Mouse (Mus musculus): ENCODE measurements around the gene Gja3. TPM values are rescaled to one million over a fixed set of nuclear protein-coding genes. Genes with fewer than 3 reads are reported as not detected.
"Not testable (repeated sequence)": the region's sequence is repeated elsewhere in the genome, so short reads cannot be mapped to it uniquely, and the experiment has no call there.

Gja3 gene
- polyA plus RNA-seq, 2 experiments: not detected

GRCm38 (mm10) chr14:57018436-57018835 is 39.5 kb downstream of the Gja3 start:
- Histone ChIP-seq H3K4me3 (ENCODE audit: insufficient read depth in 1 of 2, low read depth in 2 of 2, low read length in 2 of 2) (no peak overlapping the region), H3K4me1 (replicated peaks; ENCODE audit: control insufficient read depth in 2 of 2, insufficient read depth in 2 of 2, low read length in 1 of 2) (no peaks in the 10 kb centered on the region), H3K36me3 (replicated peaks; ENCODE audit: control insufficient read depth, insufficient read depth, low read depth) (no peaks in the 10 kb centered on the region), H3K9me3 (ENCODE audit: control insufficient read depth, low read length) (no peaks in the 10 kb centered on the region), H3K27me3 (ENCODE audit: control insufficient read depth, insufficient read depth, low read length) (no peaks in the 10 kb centered on the region), H3K4me2 (ENCODE audit: low read depth) (no peak overlapping the region), H3K9ac (replicated peaks) (no peak overlapping the region), H3K27ac (no peak overlapping the region)
- TF ChIP-seq CTCF (IDR thresholded peaks at IDR 0.05; ENCODE audit: low read depth): no peak
- TF ChIP-seq EP300 (IDR thresholded peaks at IDR 0.05; ENCODE audit: low read depth): no peak
- no peak for DNase-seq (ENCODE audit: low read depth in 3 of 3, low spot score in 3 of 3)
- 60% methylated on average over 2 of the region's 2 CpGs for WGBS (ENCODE audit: insufficient replicate concordance)
- ATAC-seq (ENCODE audit: insufficient read depth): no peak

- not testable (repeated sequence) for DNase-seq (ENCODE audit: low read depth in 3 of 3, low spot score in 3 of 3); ATAC-seq (ENCODE audit: insufficient read depth); H3K27me3 ChIP-seq (ENCODE audit: control insufficient read depth, insufficient read depth, low read length)
Measured at GRCm38 (mm10) chr14:57016806-57017205, 41.1 kb downstream of the Gja3 start.

GRCm38 (mm10) chr14:56988621-56989020 is 69.3 kb downstream of the Gja3 start:
- Histone ChIP-seq H3K27me3 (ENCODE audit: control insufficient read depth, insufficient read depth, low read length) (no peaks in the 10 kb centered on the region), H3K4me2 (ENCODE audit: low read depth) (no peak overlapping the region), H3K4me1 (replicated peaks; ENCODE audit: control insufficient read depth in 2 of 2, insufficient read depth in 2 of 2, low read length in 1 of 2) (no peaks in the 10 kb centered on the region), H3K27ac (no peak overlapping the region), H3K9me3 (ENCODE audit: control insufficient read depth, low read length) (no peaks in the 10 kb centered on the region), H3K36me3 (replicated peaks; ENCODE audit: control insufficient read depth, insufficient read depth, low read depth) (no peaks in the 10 kb centered on the region), H3K9ac (replicated peaks) (no peak overlapping the region), H3K4me3 (ENCODE audit: insufficient read depth in 1 of 2, low read depth in 2 of 2, low read length in 2 of 2) (no peak overlapping the region)
- TF ChIP-seq EP300 (IDR thresholded peaks at IDR 0.05; ENCODE audit: low read depth) (no peak), CTCF (IDR thresholded peaks at IDR 0.05; ENCODE audit: low read depth) (no peak)
- no peak for ATAC-seq (ENCODE audit: insufficient read depth)
- WGBS (ENCODE audit: insufficient replicate concordance): 54% methylated on average over 4 of the region's 4 CpGs
- no peak for DNase-seq (ENCODE audit: low read depth in 3 of 3, low spot score in 3 of 3)

More at GRCm38 (mm10) chr14:57016806-57017205, 41.1 kb downstream of the Gja3 start:
- H3K4me2 ChIP-seq (ENCODE audit: low read depth); H3K27ac ChIP-seq; H3K4me3 ChIP-seq (ENCODE audit: insufficient read depth in 1 of 2, low read depth in 2 of 2, low read length in 2 of 2); H3K4me1 ChIP-seq (replicated peaks; ENCODE audit: control insufficient read depth in 2 of 2, insufficient read depth in 2 of 2, low read length in 1 of 2); H3K36me3 ChIP-seq (replicated peaks; ENCODE audit: control insufficient read depth, insufficient read depth, low read depth); H3K9me3 ChIP-seq (ENCODE audit: control insufficient read depth, low read length); H3K9ac ChIP-seq (replicated peaks): not testable (repeated sequence)

Other genes with a start within 250 kb of the Gja3 start
- gene Zmym5, start 246.4 kb downstream of the Gja3 start, polyA plus RNA-seq (2012; rRNA removed): 2.9 and 5.6 TPM in 2 replicates
- 5.2 and 6.0 TPM in 2 replicates for gene Zmym5, start 246.4 kb downstream of the Gja3 start, polyA plus RNA-seq (2014; fragmentation: Nextera tagmentation; extraction: Ambion mirVana)
- gene Zmym2, start 171.4 kb downstream of the Gja3 start, polyA plus RNA-seq (2012; rRNA removed): 4.7 and 6.7 TPM in 2 replicates
- 4.7 and 6.6 TPM in 2 replicates for gene Zmym2, start 171.4 kb downstream of the Gja3 start, polyA plus RNA-seq (2014; fragmentation: Nextera tagmentation; extraction: Ambion mirVana)
- gene Gjb2, start 46.6 kb upstream of the Gja3 start, polyA plus RNA-seq (2012; rRNA removed): 3.3 and 4.9 TPM in 2 replicates
- 11.2 and 11.7 TPM in 2 replicates for gene Gjb2, start 46.6 kb upstream of the Gja3 start, polyA plus RNA-seq (2014; fragmentation: Nextera tagmentation; extraction: Ambion mirVana)
- not detected in 2 replicates for gene Gm4491, start 57.8 kb upstream of the Gja3 start, polyA plus RNA-seq (2012; rRNA removed)
- not detected in 2 replicates for gene Gm4491, start 57.8 kb upstream of the Gja3 start, polyA plus RNA-seq (2014; fragmentation: Nextera tagmentation; extraction: Ambion mirVana)
- 0.06 TPM in 1 of 2 replicates, not detected in the other for gene Gjb6, start 75.5 kb upstream of the Gja3 start, polyA plus RNA-seq (2012; rRNA removed)
- gene Gjb6, start 75.5 kb upstream of the Gja3 start, polyA plus RNA-seq (2014; fragmentation: Nextera tagmentation; extraction: Ambion mirVana): not detected in 2 replicates